Mouse (Mus musculus): Measurements from ENCODE around the gene Fgfr2.

The Fgfr2 gene

DNA sequence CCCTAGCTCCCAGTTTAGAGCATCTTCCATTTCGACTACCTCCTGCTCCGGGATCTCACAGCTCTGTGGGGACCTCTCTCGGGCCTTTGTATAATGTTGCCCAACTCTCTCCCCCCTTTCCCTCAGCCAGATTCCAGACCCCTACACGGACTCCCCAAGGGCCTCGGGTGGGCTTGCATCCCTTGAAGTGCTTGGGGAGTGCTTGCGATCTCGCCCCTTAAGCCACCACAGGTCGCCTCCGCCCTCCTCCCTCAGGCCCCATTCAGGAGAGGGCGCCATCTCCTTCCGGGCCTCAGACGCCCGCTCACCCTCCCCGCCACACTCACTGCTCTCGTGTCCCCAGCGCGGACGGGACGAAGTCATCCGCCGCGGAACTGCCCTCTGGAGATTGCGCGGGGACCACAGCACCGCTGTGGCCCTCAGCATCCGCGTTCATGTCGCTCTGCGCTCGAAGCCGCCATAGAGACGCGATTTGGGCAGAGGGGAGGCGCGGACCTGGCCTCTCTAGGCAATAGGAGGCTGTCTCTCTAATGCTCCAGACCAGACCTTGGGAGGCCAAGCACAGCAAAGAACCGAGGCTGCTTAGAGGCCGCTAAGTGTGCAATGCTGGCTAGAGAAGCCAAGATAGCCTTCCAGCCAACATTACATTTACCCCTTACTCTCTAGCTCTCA, 270.8 kb downstream of the Fgfr2 start, which contains the start of gene Eef1akmt2:
Gene Eef1akmt2, minus strand, starts transcription at position 501 of the 672 bp plus-strand sequence.
- peak; percentile 88 to 97 for DNase-seq (ENCODE audit: inconsistent age in 2 of 2, low spot score in 1 of 2)

DNA sequence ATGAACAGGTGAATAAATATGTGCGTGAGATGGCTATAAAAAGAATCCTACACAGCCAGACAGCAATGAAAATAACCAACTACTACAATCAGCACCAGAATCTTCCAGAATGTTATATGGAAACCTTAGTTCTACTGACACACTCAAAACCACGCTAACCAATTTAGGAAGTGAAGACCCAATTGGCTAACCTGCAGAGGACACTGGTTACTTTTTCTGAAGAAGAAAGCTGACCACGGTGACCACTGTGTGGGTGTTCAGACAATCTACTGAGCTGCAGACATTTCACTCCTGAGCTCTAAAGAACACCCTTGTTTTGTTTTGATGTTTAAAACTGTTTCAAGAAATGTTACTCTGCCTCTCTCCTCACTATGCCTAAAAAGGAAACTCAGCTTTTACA, 280.0 kb downstream of the Fgfr2 start:
- no peak for DNase-seq (ENCODE audit: inconsistent age in 2 of 2, low spot score in 1 of 2)

GRCm38 (mm10) chr7:132842455-132842854, 280.7 kb downstream of the Fgfr2 start:
- no peak for DNase-seq (ENCODE audit: inconsistent age in 2 of 2, low spot score in 1 of 2)

- peak; percentile 14 to 38 for DNase-seq (ENCODE audit: inconsistent age in 2 of 2, low spot score in 1 of 2)
Observed at GRCm38 (mm10) chr7:132841287-132841686, 281.9 kb downstream of the Fgfr2 start.

DNA sequence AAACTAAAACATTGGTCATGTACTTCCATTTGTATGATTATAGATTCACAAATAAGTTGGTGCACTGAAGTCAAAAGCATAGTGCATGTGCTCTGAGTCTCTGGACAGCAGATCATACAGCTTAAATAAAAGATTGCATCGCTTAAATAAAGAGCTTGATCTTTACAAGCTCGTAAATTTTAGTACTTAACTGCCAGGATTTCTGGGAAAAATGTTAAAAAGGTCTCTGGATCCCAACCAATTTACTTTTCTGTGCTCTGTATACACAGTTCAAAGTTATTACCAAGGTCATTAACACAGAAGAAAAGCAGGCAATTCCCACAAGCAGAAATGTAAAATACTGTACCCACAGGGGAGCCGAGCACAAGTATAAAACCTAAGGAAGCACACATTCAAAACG, 292.2 kb downstream of the Fgfr2 start:
- DNase-seq (ENCODE audit: inconsistent age in 2 of 2, low spot score in 1 of 2): peak in 1 of 2 experiments; percentile 62

DNA sequence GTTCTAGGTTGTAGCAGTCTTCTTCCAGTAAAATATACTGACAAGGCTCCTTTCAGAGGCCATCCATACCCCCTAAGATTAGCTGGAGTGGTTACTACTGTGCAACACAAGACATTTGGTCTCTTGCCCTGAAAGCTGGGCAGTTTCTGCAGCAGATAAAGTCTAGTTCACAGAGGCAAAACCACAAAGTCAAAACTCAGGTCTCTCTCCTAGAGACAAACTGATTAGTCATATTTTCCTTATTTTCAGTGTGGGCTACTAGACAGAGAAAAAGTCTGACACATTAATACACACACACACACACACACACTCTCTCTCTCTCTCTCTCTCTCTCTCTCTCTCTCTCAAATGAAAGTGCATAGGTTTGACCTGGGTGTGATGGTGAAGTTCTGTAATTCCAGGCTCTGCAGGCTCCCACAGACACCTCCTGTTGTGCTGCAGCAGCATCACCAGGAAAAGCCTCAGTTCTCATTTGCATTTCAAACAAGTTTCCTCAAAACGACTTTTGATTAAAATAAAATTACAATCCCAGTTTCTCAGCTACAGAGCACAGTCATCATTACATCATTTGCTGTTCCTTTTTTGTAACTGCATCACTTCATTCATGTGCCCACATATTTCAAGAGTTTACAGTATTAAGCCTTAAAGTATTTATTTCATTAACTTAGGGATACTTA, 298.7 kb downstream of the Fgfr2 start:
- DNase-seq (ENCODE audit: inconsistent age in 2 of 2, low spot score in 1 of 2): no peak

GRCm38 (mm10) chr7:132823832-132824231, 299.3 kb downstream of the Fgfr2 start:
- no peak for DNase-seq (ENCODE audit: inconsistent age in 2 of 2, low spot score in 1 of 2)

DNA sequence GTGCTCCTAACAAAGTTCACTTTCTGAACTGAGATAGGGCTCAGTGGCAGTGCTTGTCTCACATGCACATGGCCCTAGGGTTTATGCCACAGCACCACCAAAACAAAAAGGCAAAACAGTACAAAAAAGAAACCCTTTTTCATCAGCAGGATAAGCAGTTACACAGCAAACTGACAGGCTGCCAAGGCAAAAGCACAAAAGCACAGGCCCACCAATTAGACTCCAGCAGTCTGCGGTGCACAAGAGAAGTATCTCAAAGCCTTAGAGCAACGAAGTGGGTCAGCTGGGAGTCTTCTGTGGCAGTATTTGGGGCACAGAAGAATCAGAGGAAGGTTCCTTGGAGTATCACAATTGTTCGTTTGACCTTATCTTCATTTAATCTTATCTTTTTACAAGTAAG, 302.5 kb downstream of the Fgfr2 start:
- DNase-seq (ENCODE audit: inconsistent age in 2 of 2, low spot score in 1 of 2): no peak

GRCm38 (mm10) chr7:132817056-132817455, 306.1 kb downstream of the Fgfr2 start:
- no peak for DNase-seq (ENCODE audit: inconsistent age in 2 of 2, low spot score in 1 of 2)

GRCm38 (mm10) chr7:132816528-132816927, 306.6 kb downstream of the Fgfr2 start:
- no peak for DNase-seq (ENCODE audit: inconsistent age in 2 of 2, low spot score in 1 of 2)

GRCm38 (mm10) chr7:132815081-132815480, 308.1 kb downstream of the Fgfr2 start:
- DNase-seq (ENCODE audit: inconsistent age in 2 of 2, low spot score in 1 of 2): peak in 1 of 2 experiments; percentile 48

GRCm38 (mm10) chr7:132814089-132814450, 309.1 kb downstream of the Fgfr2 start:
- DNase-seq (ENCODE audit: inconsistent age in 2 of 2, low spot score in 1 of 2): no peak

GRCm38 (mm10) chr7:132813416-132814088, 309.6 kb downstream of the Fgfr2 start, which contains the start of gene Fam53b:
Gene Fam53b, minus strand, starts transcription at chr7:132813886.
- peak; percentile 86 to 94 for DNase-seq (ENCODE audit: inconsistent age in 2 of 2, low spot score in 1 of 2)

DNA sequence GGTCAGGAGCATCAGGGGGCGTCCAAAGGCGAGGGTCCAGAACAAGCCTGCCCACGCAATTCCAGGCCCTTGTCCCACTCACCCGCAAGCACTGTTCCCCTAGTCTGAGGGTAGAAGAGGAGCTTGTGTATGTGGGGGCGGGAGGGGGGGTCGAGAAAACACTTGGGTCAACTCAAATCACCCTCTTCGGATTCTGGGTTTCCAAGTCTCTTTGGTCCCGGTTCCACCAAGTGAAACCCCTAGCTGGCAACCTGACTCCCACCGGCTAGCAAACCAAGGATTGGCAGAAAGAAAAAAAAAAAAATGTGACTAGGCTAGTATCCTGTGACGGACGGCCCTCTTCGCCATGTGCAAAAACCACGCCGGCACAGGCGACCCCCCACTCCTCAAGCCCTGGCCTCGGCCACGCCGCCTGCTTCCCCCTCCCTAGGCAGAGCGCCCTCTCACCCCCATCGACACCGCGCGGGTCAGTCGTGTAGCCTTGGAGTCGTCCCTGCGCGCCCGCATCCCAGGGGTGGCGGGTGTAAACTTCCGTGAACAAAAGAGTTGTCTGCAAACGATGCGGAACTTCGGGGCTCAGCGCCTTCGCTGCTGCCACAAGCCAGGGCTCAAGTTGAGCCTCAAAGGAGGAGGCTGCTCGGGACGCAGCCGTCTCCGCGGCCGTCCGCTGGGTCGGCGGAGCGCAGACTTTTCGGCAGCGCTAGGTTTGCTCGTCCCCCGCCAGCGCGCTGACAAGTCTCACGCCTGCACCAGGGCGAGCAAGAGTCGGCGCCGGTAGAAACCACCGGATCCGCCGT, 310.3 kb downstream of the Fgfr2 start:
- DNase-seq (ENCODE audit: inconsistent age in 2 of 2, low spot score in 1 of 2): peak; percentile 71 to 89

DNA sequence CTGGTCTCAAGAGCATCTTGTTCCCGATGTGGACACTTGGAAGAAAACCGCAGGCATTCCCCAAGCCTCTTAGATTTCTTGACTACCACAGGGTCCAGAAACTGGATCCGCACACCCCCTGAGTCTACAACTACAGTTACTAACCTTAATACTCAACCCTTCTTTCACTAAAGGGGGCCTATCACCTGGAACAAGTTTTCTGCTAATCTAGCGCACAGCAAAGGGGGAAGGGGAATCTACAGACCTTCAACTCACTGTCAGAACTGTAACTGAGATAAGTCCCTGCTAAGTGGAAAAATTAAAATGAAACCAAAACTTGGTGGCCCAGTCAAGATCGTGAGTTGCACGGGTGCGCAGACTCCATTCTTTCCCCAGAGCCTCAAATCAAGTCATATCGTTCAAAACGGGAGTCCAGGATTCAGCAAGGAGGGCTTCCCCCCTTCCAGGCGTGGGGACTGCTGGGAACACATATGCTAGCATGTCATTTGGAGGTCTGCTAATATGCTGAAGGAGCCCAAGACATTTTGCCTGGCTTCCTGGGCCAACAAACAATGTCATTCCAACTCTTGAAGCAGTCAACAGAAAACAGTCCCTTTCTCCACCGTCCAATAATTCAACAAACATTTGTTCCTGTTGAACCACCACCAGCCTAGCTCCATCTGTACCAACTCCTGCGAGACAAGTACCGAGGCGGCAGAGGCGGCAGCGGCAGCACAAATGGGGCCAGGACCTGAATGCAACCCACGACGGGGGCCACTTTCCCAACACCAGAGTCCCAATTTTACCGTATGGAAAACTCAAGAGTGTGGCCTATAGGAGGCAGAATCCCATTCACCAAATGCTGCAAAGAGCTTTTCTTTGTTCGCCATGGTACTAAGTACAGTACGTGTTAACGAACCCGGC, 311.2 kb downstream of the Fgfr2 start:
- DNase-seq (ENCODE audit: inconsistent age in 2 of 2, low spot score in 1 of 2): peak; percentile 55 to 87

DNA sequence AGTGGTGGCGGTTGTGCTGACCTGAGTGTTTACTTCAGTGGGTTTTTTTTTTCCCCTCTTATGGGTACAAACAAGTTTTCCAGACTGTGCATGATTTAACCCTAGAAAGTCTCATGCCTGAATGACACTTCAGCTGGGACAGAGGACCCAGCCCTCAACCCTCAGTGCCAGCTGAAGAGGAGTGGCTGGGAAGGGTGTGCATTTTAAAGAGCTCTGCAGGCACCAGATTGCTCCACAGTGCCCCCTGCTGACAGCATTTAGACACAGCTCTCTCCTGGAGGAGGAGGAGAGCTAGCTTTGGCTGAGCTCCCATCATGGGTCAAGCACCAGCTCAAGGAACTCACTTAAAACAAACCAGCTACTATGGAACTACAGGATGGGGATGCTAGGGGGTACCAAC, 312.3 kb downstream of the Fgfr2 start:
- DNase-seq (ENCODE audit: inconsistent age in 2 of 2, low spot score in 1 of 2): peak; percentile 93 to 97

DNA sequence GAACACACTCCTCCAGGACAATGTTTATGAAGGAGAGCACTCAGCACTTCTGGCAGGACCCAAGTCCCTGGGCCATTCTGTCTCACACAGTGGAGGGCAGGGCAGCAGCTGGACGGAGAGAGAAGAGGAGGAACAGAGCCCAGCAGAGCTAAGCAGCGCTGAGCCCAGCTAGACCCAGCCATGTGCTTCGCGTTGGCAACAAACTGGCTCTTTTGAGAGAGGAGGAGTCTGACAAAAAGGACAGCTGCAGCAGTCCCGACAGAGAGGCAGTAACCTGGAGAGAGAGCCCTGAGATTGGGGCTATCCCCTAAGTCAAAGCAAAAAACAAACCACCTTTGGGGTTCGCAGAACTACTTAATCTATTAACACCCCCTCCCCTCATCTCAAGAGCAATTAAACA, 312.8 kb downstream of the Fgfr2 start:
- DNase-seq (ENCODE audit: inconsistent age in 2 of 2, low spot score in 1 of 2): peak; percentile 71 to 87

DNA sequence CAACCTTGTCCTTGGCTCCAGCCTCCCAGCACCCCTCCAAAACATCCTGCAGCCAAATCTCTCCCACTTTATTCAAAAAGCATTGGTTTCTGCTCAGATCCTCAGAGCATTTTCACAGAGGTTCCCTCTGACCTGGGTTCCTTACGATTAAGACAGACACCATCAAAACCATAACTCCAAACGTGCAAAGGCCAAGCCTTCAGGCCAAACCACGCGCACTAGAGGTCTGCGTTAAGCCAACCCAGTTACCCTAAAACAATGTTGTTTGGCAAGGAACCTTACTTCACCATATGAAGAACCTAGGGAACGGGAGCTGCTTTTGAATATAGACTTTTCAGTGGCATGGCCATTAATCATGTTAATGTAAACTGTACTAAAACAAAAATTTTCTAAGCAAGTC, 313.4 kb downstream of the Fgfr2 start:
- DNase-seq (ENCODE audit: inconsistent age in 2 of 2, low spot score in 1 of 2): peak in 1 of 2 experiments; percentile 66

DNA sequence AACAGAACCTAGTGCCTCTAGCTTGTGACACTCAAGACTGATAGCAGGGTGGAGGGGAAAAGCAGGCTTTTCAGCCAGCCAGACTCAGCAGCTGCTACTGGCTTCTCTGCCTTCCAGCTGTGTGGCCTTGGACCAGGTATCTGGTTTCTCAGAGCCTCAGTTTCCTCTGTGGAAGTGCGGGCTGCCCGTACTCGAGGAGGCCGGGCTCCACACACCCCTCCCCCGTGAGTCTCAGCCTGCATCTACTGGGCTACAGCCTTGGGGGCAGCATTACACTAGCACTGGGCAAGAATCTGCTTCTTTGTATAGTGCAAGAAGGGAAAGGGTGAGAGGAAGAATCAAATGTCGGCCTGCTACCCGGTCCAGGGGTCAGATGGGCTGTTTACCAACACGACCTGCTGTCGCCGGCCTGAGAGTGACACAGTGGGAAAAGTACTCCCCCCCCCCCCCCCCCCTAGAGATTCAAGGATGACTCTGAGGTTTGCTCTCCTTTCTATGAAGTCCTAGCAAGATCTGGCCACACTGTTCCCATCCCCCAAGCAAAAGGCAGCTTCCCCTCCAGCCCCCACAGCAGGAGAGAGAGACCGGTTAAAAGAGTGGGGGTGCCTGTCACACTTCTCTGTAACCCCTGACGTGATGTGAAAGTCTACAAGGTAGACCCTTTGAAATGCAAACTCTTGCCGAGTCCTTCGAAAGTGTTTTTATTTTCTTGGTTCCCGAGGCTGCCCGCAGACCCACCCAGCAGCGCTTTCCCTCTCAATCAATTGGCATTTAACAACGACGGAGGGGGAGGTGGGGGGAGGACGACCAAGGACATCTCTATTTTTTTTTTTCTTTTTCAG, 314.1 kb downstream of the Fgfr2 start:
- DNase-seq (ENCODE audit: inconsistent age in 2 of 2, low spot score in 1 of 2): peak; percentile 61 to 83
